Mouse (Mus musculus): ENCODE measurements at regions not wholly inside any gene's neighbourhood (a gene's known extent, or its start where the extent isn't known, plus 50 kb on each side); places are given as distances from the start of the nearest gene placed in this dataset.
A peak's percentile ranks its signal among the peaks of the same experiment; 100 is the strongest.

DNA sequence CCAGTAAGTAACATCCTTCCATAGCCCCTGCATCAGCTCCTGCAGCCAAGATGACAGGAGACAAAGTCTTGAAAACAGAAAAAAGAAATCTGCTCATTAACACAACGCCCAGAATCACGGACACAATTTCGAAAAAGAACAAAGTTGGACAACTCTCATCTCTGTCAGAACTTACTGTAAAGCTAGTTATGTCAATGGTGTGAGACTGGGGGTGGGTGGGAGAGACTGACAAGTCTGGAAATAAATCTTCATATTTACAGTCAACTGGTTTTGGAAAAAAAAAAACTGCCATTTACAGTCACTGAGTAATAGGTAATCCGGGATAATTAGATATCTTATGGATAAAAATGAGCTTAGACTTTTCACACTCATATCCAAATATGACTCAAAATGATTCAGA lies 1487.2 kb upstream of the Lrrc6 start:
- Histone ChIP-seq H3K9ac (ENCODE audit: low read depth, poor library complexity, severe bottlenecking) (no peak overlapping the region), H3K4me3 (ENCODE audit: low read depth, low read length) (no peak overlapping the region), H3K36me3 (ENCODE audit: control insufficient read depth, insufficient read depth, low read length, poor library complexity, severe bottlenecking) (no peaks in the 10 kb centered on the region), H3K27me3 (ENCODE audit: control insufficient read depth, insufficient read depth, low read length, poor library complexity, severe bottlenecking) (no peaks in the 10 kb centered on the region), H3K9me3 (replicated peaks; ENCODE audit: control insufficient read depth, insufficient read depth, low read length, poor library complexity, severe bottlenecking) (no peaks in the 10 kb centered on the region), H3K4me1 (ENCODE audit: control insufficient read depth, insufficient read depth, low read length) (no peaks in the 10 kb centered on the region), H3K27ac (ENCODE audit: insufficient read depth, low read length) (no peak overlapping the region)
- TF ChIP-seq CTCF (IDR thresholded peaks at IDR 0.05; ENCODE audit: low read depth, low read length), result no peak
- TF ChIP-seq EP300 (IDR thresholded peaks at IDR 0.05; ENCODE audit: insufficient read depth, low read depth, low read length), result no peak
- no peak for TF ChIP-seq POLR2A (IDR thresholded peaks at IDR 0.05; ENCODE audit: insufficient read depth, low read length)

DNA sequence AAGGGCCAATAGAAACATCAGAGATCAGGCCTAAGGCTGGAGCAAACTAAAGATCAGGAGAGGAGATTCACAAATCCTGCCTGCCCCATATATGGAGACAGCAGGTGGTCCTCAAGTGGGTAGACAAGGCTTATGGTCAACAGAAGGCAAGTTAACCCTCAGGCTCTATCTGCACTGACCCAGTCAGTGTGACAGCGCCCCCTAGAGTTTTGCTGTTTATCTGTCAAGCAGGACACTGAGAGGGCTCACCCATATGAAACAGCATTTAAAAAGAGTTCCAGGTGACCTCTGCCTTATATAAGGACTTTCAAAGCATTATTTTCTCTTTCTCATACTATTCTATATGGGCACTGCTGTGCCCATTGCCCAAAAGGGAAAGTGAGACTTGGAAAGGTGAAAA lies 1482.5 kb upstream of the Lrrc6 start:
- Histone ChIP-seq H3K9ac (ENCODE audit: low read depth, poor library complexity, severe bottlenecking) (no peak overlapping the region), H3K36me3 (ENCODE audit: control insufficient read depth, insufficient read depth, low read length, poor library complexity, severe bottlenecking) (no peaks in the 10 kb centered on the region), H3K4me3 (ENCODE audit: low read depth, low read length) (no peak overlapping the region), H3K27me3 (ENCODE audit: control insufficient read depth, insufficient read depth, low read length, poor library complexity, severe bottlenecking) (no peaks in the 10 kb centered on the region), H3K27ac (ENCODE audit: insufficient read depth, low read length) (no peak overlapping the region), H3K4me1 (ENCODE audit: control insufficient read depth, insufficient read depth, low read length) (no peaks in the 10 kb centered on the region), H3K9me3 (replicated peaks; ENCODE audit: control insufficient read depth, insufficient read depth, low read length, poor library complexity, severe bottlenecking) (no peaks in the 10 kb centered on the region)
- TF ChIP-seq POLR2A (IDR thresholded peaks at IDR 0.05; ENCODE audit: insufficient read depth, low read length) (no peak), EP300 (IDR thresholded peaks at IDR 0.05; ENCODE audit: insufficient read depth, low read depth, low read length) (no peak), CTCF (IDR thresholded peaks at IDR 0.05; ENCODE audit: low read depth, low read length) (peak; percentile 29)

DNA sequence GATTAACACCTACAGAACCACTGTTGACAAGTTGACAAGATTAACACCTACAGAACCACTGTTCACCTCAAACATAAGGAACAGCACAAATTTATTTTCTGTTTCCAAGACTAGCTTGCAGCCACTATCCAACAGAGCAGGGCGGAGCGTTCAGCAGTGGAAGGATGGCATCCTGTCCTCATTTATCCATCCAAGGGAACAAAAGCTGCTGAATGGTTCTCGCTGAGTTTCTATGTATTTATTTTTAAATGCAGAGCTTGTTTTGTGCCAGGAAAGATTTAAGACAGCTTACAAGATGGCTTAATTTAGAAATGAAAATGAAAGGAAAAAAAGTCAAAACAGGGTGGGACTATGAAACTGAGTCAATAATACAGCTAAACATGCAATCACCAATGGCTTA lies 1481.2 kb upstream of the Lrrc6 start:
- no peak overlapping the region for H3K27ac ChIP-seq (ENCODE audit: insufficient read depth, low read length)
- no peak overlapping the region for H3K9ac ChIP-seq (ENCODE audit: low read depth, poor library complexity, severe bottlenecking)
- H3K9me3 ChIP-seq (replicated peaks; ENCODE audit: control insufficient read depth, insufficient read depth, low read length, poor library complexity, severe bottlenecking), result no peaks in the 10 kb centered on the region
- no peaks in the 10 kb centered on the region for H3K4me1 ChIP-seq (ENCODE audit: control insufficient read depth, insufficient read depth, low read length)
- no peaks in the 10 kb centered on the region for H3K27me3 ChIP-seq (ENCODE audit: control insufficient read depth, insufficient read depth, low read length, poor library complexity, severe bottlenecking)
- no peak for TF ChIP-seq POLR2A (IDR thresholded peaks at IDR 0.05; ENCODE audit: insufficient read depth, low read length)
- no peak for TF ChIP-seq CTCF (IDR thresholded peaks at IDR 0.05; ENCODE audit: low read depth, low read length)
- TF ChIP-seq EP300 (IDR thresholded peaks at IDR 0.05; ENCODE audit: insufficient read depth, low read depth, low read length), result no peak
- no peaks in the 10 kb centered on the region for H3K36me3 ChIP-seq (ENCODE audit: control insufficient read depth, insufficient read depth, low read length, poor library complexity, severe bottlenecking)
- H3K4me3 ChIP-seq (ENCODE audit: low read depth, low read length), result no peak overlapping the region

GRCm38 (mm10) chr15:67979451-67979850 lies 1478.7 kb upstream of the Lrrc6 start:
- no peaks in the 10 kb centered on the region for H3K9me3 ChIP-seq (replicated peaks; ENCODE audit: control insufficient read depth, insufficient read depth, low read length, poor library complexity, severe bottlenecking)

DNA sequence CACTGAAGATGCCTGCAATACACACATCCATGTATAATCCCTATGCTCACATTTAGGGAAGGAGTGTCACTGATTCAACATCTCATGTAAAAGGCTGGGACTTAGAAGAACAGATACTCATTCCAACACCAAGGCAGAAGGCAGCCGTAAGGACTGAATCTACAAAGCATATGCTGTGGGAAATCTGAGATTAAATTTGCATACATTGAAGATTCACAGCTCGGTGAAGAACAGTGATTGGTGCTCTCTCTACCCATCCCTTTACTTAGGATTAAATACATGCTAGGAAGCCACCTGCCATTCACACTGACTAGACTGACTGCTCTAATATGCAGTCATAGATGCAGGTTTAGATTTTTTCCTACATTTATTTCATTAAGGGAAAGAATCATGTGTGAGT lies 1476.5 kb upstream of the Lrrc6 start:
- TF ChIP-seq CTCF (IDR thresholded peaks at IDR 0.05; ENCODE audit: low read depth, low read length), result no peak
- no peak for TF ChIP-seq EP300 (IDR thresholded peaks at IDR 0.05; ENCODE audit: insufficient read depth, low read depth, low read length)
- no peak for TF ChIP-seq POLR2A (IDR thresholded peaks at IDR 0.05; ENCODE audit: insufficient read depth, low read length)
- H3K27ac ChIP-seq (ENCODE audit: insufficient read depth, low read length), result no peak overlapping the region

More at GRCm38 (mm10) chr15:67979451-67979850, 1478.7 kb upstream of the Lrrc6 start:
- Histone ChIP-seq H3K27me3 (ENCODE audit: control insufficient read depth, insufficient read depth, low read length, poor library complexity, severe bottlenecking) (no peaks in the 10 kb centered on the region), H3K36me3 (ENCODE audit: control insufficient read depth, insufficient read depth, low read length, poor library complexity, severe bottlenecking) (no peaks in the 10 kb centered on the region), H3K4me3 (ENCODE audit: low read depth, low read length) (no peak overlapping the region), H3K27ac (ENCODE audit: insufficient read depth, low read length) (no peak overlapping the region), H3K4me1 (ENCODE audit: control insufficient read depth, insufficient read depth, low read length) (no peaks in the 10 kb centered on the region), H3K9ac (ENCODE audit: low read depth, poor library complexity, severe bottlenecking) (no peak overlapping the region)
- no peak for TF ChIP-seq POLR2A (IDR thresholded peaks at IDR 0.05; ENCODE audit: insufficient read depth, low read length)
- no peak for TF ChIP-seq CTCF (IDR thresholded peaks at IDR 0.05; ENCODE audit: low read depth, low read length)
- TF ChIP-seq EP300 (IDR thresholded peaks at IDR 0.05; ENCODE audit: insufficient read depth, low read depth, low read length), result no peak

DNA sequence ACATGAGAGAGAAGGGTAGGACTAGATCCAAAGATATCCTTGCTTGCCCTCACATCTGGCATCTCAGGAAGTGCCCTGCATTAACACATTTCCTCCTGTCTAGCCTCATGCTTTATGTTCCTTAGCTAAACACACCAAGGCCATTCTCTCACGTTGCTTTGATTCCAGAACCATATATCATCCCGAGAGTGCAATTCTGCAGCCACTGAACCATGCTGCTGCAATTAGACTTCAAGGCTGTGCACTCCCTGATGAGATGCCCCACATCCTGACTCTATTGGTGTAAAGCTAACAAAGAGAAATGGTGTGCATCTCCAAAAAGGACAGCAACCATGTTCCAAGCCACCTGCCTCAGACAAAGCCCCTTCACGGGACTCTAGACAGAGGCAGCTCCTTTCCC lies 1471.3 kb upstream of the Lrrc6 start:
- Histone ChIP-seq H3K27me3 (ENCODE audit: control insufficient read depth, insufficient read depth, low read length, poor library complexity, severe bottlenecking) (no peaks in the 10 kb centered on the region), H3K36me3 (ENCODE audit: control insufficient read depth, insufficient read depth, low read length, poor library complexity, severe bottlenecking) (no peaks in the 10 kb centered on the region), H3K9ac (ENCODE audit: low read depth, poor library complexity, severe bottlenecking) (no peak overlapping the region), H3K4me3 (ENCODE audit: low read depth, low read length) (no peak overlapping the region), H3K9me3 (replicated peaks; ENCODE audit: control insufficient read depth, insufficient read depth, low read length, poor library complexity, severe bottlenecking) (no peaks in the 10 kb centered on the region), H3K4me1 (ENCODE audit: control insufficient read depth, insufficient read depth, low read length) (no peaks in the 10 kb centered on the region), H3K27ac (ENCODE audit: insufficient read depth, low read length) (no peak overlapping the region)
- TF ChIP-seq EP300 (IDR thresholded peaks at IDR 0.05; ENCODE audit: insufficient read depth, low read depth, low read length), result no peak
- no peak for TF ChIP-seq POLR2A (IDR thresholded peaks at IDR 0.05; ENCODE audit: insufficient read depth, low read length)
- no peak for TF ChIP-seq CTCF (IDR thresholded peaks at IDR 0.05; ENCODE audit: low read depth, low read length)

More for the DNA sequence above, 1476.5 kb upstream of the Lrrc6 start:
- no peaks in the 10 kb centered on the region for H3K27me3 ChIP-seq (ENCODE audit: control insufficient read depth, insufficient read depth, low read length, poor library complexity, severe bottlenecking)
- no peak overlapping the region for H3K9ac ChIP-seq (ENCODE audit: low read depth, poor library complexity, severe bottlenecking)
- H3K9me3 ChIP-seq (replicated peaks; ENCODE audit: control insufficient read depth, insufficient read depth, low read length, poor library complexity, severe bottlenecking), result no peaks in the 10 kb centered on the region
- no peaks in the 10 kb centered on the region for H3K36me3 ChIP-seq (ENCODE audit: control insufficient read depth, insufficient read depth, low read length, poor library complexity, severe bottlenecking)
- H3K4me3 ChIP-seq (ENCODE audit: low read depth, low read length), result no peak overlapping the region
- H3K4me1 ChIP-seq (ENCODE audit: control insufficient read depth, insufficient read depth, low read length), result no peaks in the 10 kb centered on the region

Data from ES-Bruce4 (cell line).